8 mouse cellular contexts compared by ENCODE assay signal in genomic region chr7:63935809-63936187, GRCm38 (mm10). TPM values are rescaled to one million over a fixed set of nuclear protein-coding genes. Genes with fewer than 3 reads are reported as not detected.
DNase-seq lines count a peak whose midpoint lies in the region; ATAC-seq lines count a peak whose summit lies in the region.

No protein-coding gene starts in this region.

- peaks cover 28% of the 10 kb centered on the region for H3K4me1 ChIP-seq in heart, embryonic 16.5 days (ENCODE audit: control insufficient read depth, insufficient read depth, low read length)
- peaks cover 5% of the 10 kb centered on the region for H3K4me1 ChIP-seq in hindbrain, embryonic 11.5 days (replicated peaks; ENCODE audit: control insufficient read depth, insufficient read depth, low read length)
- H3K4me1 ChIP-seq in midbrain, embryonic 12.5 days: peaks cover 33% of the 10 kb centered on the region

- H3K36me3 ChIP-seq in heart, embryonic 16.5 days (ENCODE audit: control insufficient read depth, insufficient read depth): no peaks in the 10 kb centered on the region
- H3K36me3 ChIP-seq in hindbrain, embryonic 11.5 days (ENCODE audit: control insufficient read depth, insufficient read depth, low read length): no peaks in the 10 kb centered on the region
- no peaks in the 10 kb centered on the region for H3K36me3 ChIP-seq in midbrain, embryonic 12.5 days

- H3K4me2 ChIP-seq in heart, embryonic 16.5 days (ENCODE audit: low read depth, low read length): peak overlapping the region; percentile 74
- H3K4me2 ChIP-seq in hindbrain, embryonic 11.5 days (replicated peaks; ENCODE audit: low read depth, low read length): peak overlapping the region; percentile 88
- H3K4me2 ChIP-seq in midbrain, embryonic 12.5 days (replicated peaks): peak overlapping the region; percentile 91

- no peak for ATAC-seq in heart, embryonic 16.5 days (replicated peaks; ENCODE audit: extremely low read depth, insufficient read depth, low FRiP score)
- no peak for ATAC-seq in hindbrain, embryonic 11.5 days (ENCODE audit: low FRiP score)
- ATAC-seq in midbrain, embryonic 12.5 days (ENCODE audit: low FRiP score, low read depth): no peak

- intact Hi-C loops in heart, postnatal 10 days (cut with DNase I): loop anchor here (1.0 to 10.0 kb wide), 6 partner anchors 39 to 352 kb away; partner anchors contain the start of genes Mtmr10 and Trpm1

- peak overlapping the region; percentile 1; the same call in 1 of the 2 replicates for H3K27ac ChIP-seq in heart, embryonic 16.5 days (ENCODE audit: low read length)
- H3K27ac ChIP-seq in hindbrain, embryonic 11.5 days (ENCODE audit: low read depth, low read length): no peak overlapping the region
- no peak overlapping the region for H3K27ac ChIP-seq in midbrain, embryonic 12.5 days (replicated peaks)

- WGBS in heart, embryonic 16.5 days: 36% methylated on average over 8 of the region's 8 CpGs
- 23% methylated on average over 8 of the region's 8 CpGs for WGBS in hindbrain, embryonic 11.5 days
- WGBS in midbrain, embryonic 12.5 days: 11% methylated on average over 8 of the region's 8 CpGs

- H3K9me3 ChIP-seq in heart, embryonic 16.5 days (replicated peaks; ENCODE audit: control insufficient read depth, low read length): no peaks in the 10 kb centered on the region
- no peaks in the 10 kb centered on the region for H3K9me3 ChIP-seq in hindbrain, embryonic 11.5 days (ENCODE audit: control insufficient read depth, low read length)
- H3K9me3 ChIP-seq in midbrain, embryonic 12.5 days: no peaks in the 10 kb centered on the region

- peak overlapping the region; percentile 55; the same call in 1 of the 2 replicates for H3K9ac ChIP-seq in heart, embryonic 16.5 days (ENCODE audit: low read length)
- peak overlapping the region; percentile 97 for H3K9ac ChIP-seq in hindbrain, embryonic 11.5 days (ENCODE audit: low read depth, low read length)
- peak overlapping the region; percentile 96 for H3K9ac ChIP-seq in midbrain, embryonic 12.5 days (replicated peaks)

- no peaks in the 10 kb centered on the region for H3K27me3 ChIP-seq in heart, embryonic 16.5 days (ENCODE audit: control insufficient read depth, insufficient read depth, low read length)
- H3K27me3 ChIP-seq in hindbrain, embryonic 11.5 days (ENCODE audit: control insufficient read depth, insufficient read depth, low read length): no peaks in the 10 kb centered on the region; the same call in 1 of the 2 replicates
- H3K27me3 ChIP-seq in midbrain, embryonic 12.5 days: peaks cover 4% of the 10 kb centered on the region; the same call in 1 of the 2 replicates

- DNase-seq in heart, postnatal 10 days: no peak
- peak; percentile 36 for DNase-seq in Muller cell, postnatal 12 days (ENCODE audit: inconsistent ontology term)
- DNase-seq in hindbrain, embryonic 11.5 days (ENCODE audit: low spot score): no peak
- DNase-seq in urinary bladder, postnatal 14 days (ENCODE audit: low spot score): no peak
- no peak for DNase-seq in spleen, postnatal 10 days (ENCODE audit: low spot score in 2 of 2)
- no peak for DNase-seq in retina, postnatal 1 day

- peak overlapping the region; percentile 68 for H3K4me3 ChIP-seq in heart, embryonic 16.5 days (ENCODE audit: low read length)
- peak overlapping the region; percentile 95 for H3K4me3 ChIP-seq in hindbrain, embryonic 11.5 days (ENCODE audit: low read depth, low read length)
- peak overlapping the region; percentile 99 for H3K4me3 ChIP-seq in midbrain, embryonic 12.5 days

RNA-seq across cellular contexts. Expression of gene Klf13, which starts 2.9 kb away (rescaled TPM):
- polyA plus RNA-seq in heart, embryonic 16.5 days (2015; fragmentation: Nextera tagmentation; extraction: Ambion mirVana): 24.2 and 26.7 TPM in 2 replicates
- 10 to 100 TPM; 63.9 to 96.0 TPM for total RNA-seq in heart, postnatal 10 days (2021)
- 30.4 and 35.4 TPM in 2 replicates for polyA plus RNA-seq in hindbrain, embryonic 11.5 days (2014; fragmentation: Nextera tagmentation; extraction: Ambion mirVana)
- polyA plus RNA-seq in midbrain, embryonic 12.5 days (2016; fragmentation: Nextera tagmentation; extraction: Ambion mirVana): 30.7 and 31.8 TPM in 2 replicates

RNA-seq across cellular contexts. Expression of gene E030018B13Rik, which starts 19.1 kb away (rescaled TPM):
- 0.18 TPM in 1 of 2 replicates, not detected in the other for polyA plus RNA-seq in heart, embryonic 16.5 days (2015; fragmentation: Nextera tagmentation; extraction: Ambion mirVana)
- total RNA-seq in heart, postnatal 10 days (2021): not detected
- 0.28 TPM in 1 of 2 replicates, not detected in the other for polyA plus RNA-seq in hindbrain, embryonic 11.5 days (2014; fragmentation: Nextera tagmentation; extraction: Ambion mirVana)
- polyA plus RNA-seq in midbrain, embryonic 12.5 days (2016; fragmentation: Nextera tagmentation; extraction: Ambion mirVana): not detected in 2 replicates
